Mouse (Mus musculus): ENCODE measurements around the gene Asb18. TPM values are rescaled to one million over a fixed set of nuclear protein-coding genes. Genes with fewer than 3 reads are reported as not detected.

Asb18 gene
- not detected for polyA plus RNA-seq (2014; fragmentation: Illumina TruSeq; extraction: RNeasy Lipid Tissue Mini Kit (QIAGEN cat#74804); ENCODE audit: low read depth, low replicate concordance)

GRCm38 (mm10) chr1:90014446-90014845 lies at the start of gene Asb18:
Gene Asb18, minus strand, starts transcription at chr1:90014666.

DNA sequence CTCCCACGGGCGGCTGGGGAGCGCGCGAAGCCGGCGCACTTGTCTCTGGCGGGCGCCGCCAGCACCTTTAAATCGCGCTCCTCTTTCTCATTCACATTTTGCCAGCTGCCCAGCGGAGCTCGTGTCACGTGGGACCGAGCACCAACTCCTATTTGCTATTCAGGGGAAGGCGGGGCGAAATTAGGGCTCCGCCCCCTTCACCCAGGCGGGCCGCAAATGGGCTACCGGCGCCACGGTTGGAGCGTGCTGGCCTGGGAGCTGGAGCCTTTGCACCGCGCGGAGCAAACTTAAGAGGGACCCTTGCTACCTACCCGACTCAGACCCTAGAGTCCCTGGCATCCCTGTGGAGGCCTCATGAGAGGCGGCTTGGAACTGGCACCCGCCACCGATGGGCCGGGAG lies 83.3 kb downstream of the Asb18 start, which contains the start of gene Gbx2:
Gbx2 (minus strand) TSS at position 60 of the 400 bp plus-strand sequence.

Other genes with a start within 250 kb of the Asb18 start
- gene Gbx2, start 83.5 kb downstream of the Asb18 start, polyA plus RNA-seq (2014; fragmentation: Illumina TruSeq; extraction: RNeasy Lipid Tissue Mini Kit (QIAGEN cat#74804); ENCODE audit: low read depth, low replicate concordance): not detected
- gene Iqca, start 138.7 kb upstream of the Asb18 start, polyA plus RNA-seq (2014; fragmentation: Illumina TruSeq; extraction: RNeasy Lipid Tissue Mini Kit (QIAGEN cat#74804); ENCODE audit: low read depth, low replicate concordance): not detected
- 0.40 TPM for gene Ackr3, start 189.3 kb upstream of the Asb18 start, polyA plus RNA-seq (2014; fragmentation: Illumina TruSeq; extraction: RNeasy Lipid Tissue Mini Kit (QIAGEN cat#74804); ENCODE audit: low read depth, low replicate concordance)